Mouse (Mus musculus): Measurements from ENCODE around the gene Fam205a3. TPM values are rescaled to one million over a fixed set of nuclear protein-coding genes. Genes with fewer than 3 reads are reported as not detected.
"Not testable (repeated sequence)": the region's sequence is repeated elsewhere in the genome, so short reads cannot be mapped to it uniquely, and the experiment has no call there.

Fam205a3 gene
- polyA plus RNA-seq (2016; fragmentation: Nextera tagmentation; extraction: Ambion mirVana) = 0.20 TPM in 1 of 2 replicates, not detected in the other

DNA sequence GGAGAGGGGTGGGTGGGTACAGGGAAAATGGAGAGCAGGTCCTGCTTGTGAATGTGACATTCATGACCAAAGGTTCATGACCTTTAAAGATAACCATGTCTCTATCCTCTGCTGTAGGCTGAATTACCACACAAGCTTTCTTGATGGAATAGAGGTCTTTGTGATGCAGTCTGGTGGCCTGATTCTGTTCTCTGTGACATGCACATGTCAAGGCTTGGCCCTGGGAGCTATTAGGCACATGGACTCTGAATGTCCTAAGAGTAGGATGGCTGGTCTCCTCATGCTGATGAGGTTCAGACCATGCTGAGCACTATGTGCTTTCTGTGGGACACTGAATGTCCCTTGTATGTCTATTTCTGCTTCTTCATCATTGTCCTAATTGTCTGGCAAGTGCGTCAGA is at the start of gene Fam205a3:
Gene Fam205a3 (plus strand): TSS at position 301 of the 400 bp plus-strand sequence.
- not testable (repeated sequence) for H3K36me3 ChIP-seq; H3K9me3 ChIP-seq; H3K4me1 ChIP-seq; H3K4me3 ChIP-seq; ATAC-seq (ENCODE audit: low FRiP score, low read depth); H3K9ac ChIP-seq; H3K4me2 ChIP-seq (replicated peaks); H3K27me3 ChIP-seq (replicated peaks); H3K27ac ChIP-seq
- no CpG with 5 or more reads among the region's 1 CpGs for WGBS

- H3K4me2 ChIP-seq (replicated peaks); H3K9ac ChIP-seq; ATAC-seq (ENCODE audit: low FRiP score, low read depth); H3K9me3 ChIP-seq; H3K36me3 ChIP-seq; H3K27ac ChIP-seq; H3K4me3 ChIP-seq; H3K27me3 ChIP-seq (replicated peaks); H3K4me1 ChIP-seq: not testable (repeated sequence)
- WGBS = no CpG with 5 or more reads among the region's 18 CpGs
Observed at GRCm38 (mm10) chr4:42293967-42294366, 24.2 kb upstream of the Fam205a3 start, which contains the start of gene Gm21953. TSS of gene Gm21953 (plus strand) at chr4:42294267.

Other genes with a start within 250 kb of the Fam205a3 start
- gene Gm3893, start 227.1 kb upstream of the Fam205a3 start, polyA plus RNA-seq (2016; fragmentation: Nextera tagmentation; extraction: Ambion mirVana) = not detected in 2 replicates
- not detected in 2 replicates for gene Gm13304, start 203.5 kb upstream of the Fam205a3 start, polyA plus RNA-seq (2016; fragmentation: Nextera tagmentation; extraction: Ambion mirVana)
- not detected in 2 replicates for gene Gm13306, start 164.9 kb upstream of the Fam205a3 start, polyA plus RNA-seq (2016; fragmentation: Nextera tagmentation; extraction: Ambion mirVana)
- 0.23 TPM in 1 of 2 replicates, not detected in the other for gene Gm13305, start 149.7 kb upstream of the Fam205a3 start, polyA plus RNA-seq (2016; fragmentation: Nextera tagmentation; extraction: Ambion mirVana)
- not detected in 2 replicates for gene Gm10600, start 77.7 kb upstream of the Fam205a3 start, polyA plus RNA-seq (2016; fragmentation: Nextera tagmentation; extraction: Ambion mirVana)
- not detected in 2 replicates for gene Ccl21b, start 62.6 kb upstream of the Fam205a3 start, polyA plus RNA-seq (2016; fragmentation: Nextera tagmentation; extraction: Ambion mirVana)
- not detected in 2 replicates for gene Gm21953, start 24.1 kb upstream of the Fam205a3 start, polyA plus RNA-seq (2016; fragmentation: Nextera tagmentation; extraction: Ambion mirVana)
- not detected in 2 replicates for gene Gm21586, start 121.0 kb downstream of the Fam205a3 start, polyA plus RNA-seq (2016; fragmentation: Nextera tagmentation; extraction: Ambion mirVana)
- gene Gm2163, start 148.4 kb downstream of the Fam205a3 start, polyA plus RNA-seq (2016; fragmentation: Nextera tagmentation; extraction: Ambion mirVana) = not detected in 2 replicates
- gene Fam205a2, start 209.8 kb downstream of the Fam205a3 start, polyA plus RNA-seq (2016; fragmentation: Nextera tagmentation; extraction: Ambion mirVana) = 0.20 TPM in 1 of 2 replicates, not detected in the other